Mouse (Mus musculus): Measurements from ENCODE around the gene Aff1. TPM values are rescaled to one million over a fixed set of nuclear protein-coding genes. Genes with fewer than 3 reads are reported as not detected.

Aff1 gene
- polyA plus RNA-seq, 1 experiment from 2014 or later: 7.6 TPM

DNA sequence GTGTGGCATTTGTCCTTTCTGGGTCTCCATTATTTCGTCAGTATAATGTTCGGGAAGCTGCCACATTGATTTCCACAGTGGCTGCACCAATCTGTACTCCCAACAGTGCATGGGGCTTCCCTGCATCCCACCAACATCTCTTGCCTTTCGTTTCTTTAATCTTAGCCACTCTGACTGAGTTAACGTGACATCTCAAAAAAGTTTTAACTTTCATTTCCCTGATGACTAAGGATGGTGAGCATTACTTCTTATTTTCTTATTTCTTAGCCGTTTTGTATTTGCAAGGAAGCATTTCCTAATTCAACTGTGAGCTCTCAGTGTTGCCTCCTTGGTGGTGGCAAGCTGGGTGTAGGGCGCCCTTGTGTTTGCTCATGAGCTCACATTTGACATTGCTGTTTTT lies 22.8 kb downstream of the Aff1 start:
- H3K4me1 ChIP-seq (replicated peaks): no peaks in the 10 kb centered on the region
- no peak for ATAC-seq (replicated peaks; ENCODE audit: insufficient number of reproducible peaks, insufficient read depth, low FRiP score, low read depth)
- no peaks in the 10 kb centered on the region for H3K9me3 ChIP-seq (replicated peaks)
- H3K27me3 ChIP-seq: no peaks in the 10 kb centered on the region
- H3K27ac ChIP-seq: no peak overlapping the region
- no peaks in the 10 kb centered on the region for H3K36me3 ChIP-seq
- WGBS: 82% methylated on average over 6 of the region's 6 CpGs
- H3K9ac ChIP-seq: no peak overlapping the region
- H3K4me2 ChIP-seq: no peak overlapping the region
- no peak overlapping the region for H3K4me3 ChIP-seq

DNA sequence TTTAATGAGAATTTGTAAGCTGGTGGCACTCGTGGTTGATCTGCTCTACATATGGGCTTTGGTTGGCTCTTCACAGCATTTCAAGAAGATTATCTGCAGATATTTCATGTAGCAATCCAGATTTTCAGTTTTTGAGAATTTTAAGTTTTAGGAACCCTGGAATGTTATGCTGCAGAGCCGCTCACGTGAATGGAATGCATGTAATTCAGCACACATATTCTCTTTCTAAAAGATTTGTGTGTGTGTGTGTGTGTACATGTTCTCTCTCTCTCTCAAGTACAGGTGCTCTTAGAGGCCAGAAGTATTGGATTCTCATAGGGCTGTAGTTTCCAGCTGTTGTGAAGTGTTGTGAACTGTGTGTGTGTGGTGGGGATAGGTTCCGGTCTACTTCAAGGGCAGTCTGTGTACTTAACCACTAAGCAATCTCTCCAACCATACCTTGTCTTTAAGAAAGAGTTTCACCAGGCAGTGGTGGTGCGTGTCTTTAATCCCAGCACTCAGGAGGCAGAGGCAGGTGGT lies 24.7 kb downstream of the Aff1 start:
- WGBS: 80% methylated on average over 5 of the region's 5 CpGs
- Histone ChIP-seq H3K4me1 (replicated peaks) (no peaks in the 10 kb centered on the region), H3K36me3 (no peaks in the 10 kb centered on the region), H3K27ac (no peak overlapping the region), H3K27me3 (no peaks in the 10 kb centered on the region), H3K4me2 (no peak overlapping the region), H3K9me3 (replicated peaks) (no peaks in the 10 kb centered on the region), H3K9ac (no peak overlapping the region), H3K4me3 (no peak overlapping the region)
- no peak for ATAC-seq (replicated peaks; ENCODE audit: insufficient number of reproducible peaks, insufficient read depth, low FRiP score, low read depth)

DNA sequence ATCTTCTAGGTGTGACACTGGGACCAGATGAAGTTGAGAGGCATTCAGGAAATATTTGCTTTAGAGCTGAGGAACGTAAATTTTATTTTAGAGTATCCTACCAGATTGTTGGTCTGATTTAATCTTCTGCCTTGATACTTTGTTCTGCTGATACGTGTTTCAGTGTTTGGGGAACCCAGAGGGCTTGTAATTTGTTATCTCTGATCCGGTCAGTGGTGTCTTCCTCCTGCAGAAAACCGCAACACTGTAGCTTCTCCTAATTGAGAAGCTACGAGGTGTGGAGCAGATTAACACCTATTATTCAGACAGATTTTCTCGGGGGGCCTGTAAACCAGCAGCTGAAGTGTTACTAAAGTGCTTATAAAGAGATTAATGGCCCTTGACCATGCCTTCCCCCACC lies 27.0 kb downstream of the Aff1 start:
- WGBS: 43% methylated on average over 6 of the region's 6 CpGs
- no peaks in the 10 kb centered on the region for H3K9me3 ChIP-seq (replicated peaks)
- no peaks in the 10 kb centered on the region for H3K4me1 ChIP-seq (replicated peaks)
- H3K4me2 ChIP-seq: no peak overlapping the region
- no peak overlapping the region for H3K27ac ChIP-seq
- no peak overlapping the region for H3K4me3 ChIP-seq
- H3K27me3 ChIP-seq: no peaks in the 10 kb centered on the region
- no peak overlapping the region for H3K9ac ChIP-seq
- no peaks in the 10 kb centered on the region for H3K36me3 ChIP-seq
- ATAC-seq (replicated peaks; ENCODE audit: insufficient number of reproducible peaks, insufficient read depth, low FRiP score, low read depth): no peak

DNA sequence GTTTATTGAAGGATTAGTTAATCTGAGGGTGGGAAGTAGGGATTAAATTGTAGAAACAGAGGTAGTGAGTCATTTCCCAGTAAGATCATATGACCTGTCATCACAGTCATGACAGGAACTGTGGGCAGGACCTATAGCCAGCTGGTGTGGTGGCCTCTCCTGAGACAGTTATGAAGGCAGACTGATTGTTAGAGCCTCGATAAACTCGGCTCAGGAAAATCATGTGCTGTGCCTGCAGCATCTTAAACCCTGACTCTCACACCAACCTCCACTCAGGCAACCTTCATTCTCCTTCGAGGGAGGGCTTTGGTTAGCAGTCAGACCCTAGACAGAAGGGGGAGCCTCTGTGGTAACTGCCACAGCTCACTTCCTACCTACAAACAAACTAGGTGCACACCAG lies 27.7 kb downstream of the Aff1 start:
- no peak overlapping the region for H3K9ac ChIP-seq
- no peak for ATAC-seq (replicated peaks; ENCODE audit: insufficient number of reproducible peaks, insufficient read depth, low FRiP score, low read depth)
- H3K27ac ChIP-seq: no peak overlapping the region
- no peaks in the 10 kb centered on the region for H3K36me3 ChIP-seq
- no peaks in the 10 kb centered on the region for H3K27me3 ChIP-seq
- WGBS: 32% methylated on average over 3 of the region's 3 CpGs
- no peak overlapping the region for H3K4me3 ChIP-seq
- H3K4me1 ChIP-seq (replicated peaks): no peaks in the 10 kb centered on the region
- no peaks in the 10 kb centered on the region for H3K9me3 ChIP-seq (replicated peaks)
- H3K4me2 ChIP-seq: no peak overlapping the region

DNA sequence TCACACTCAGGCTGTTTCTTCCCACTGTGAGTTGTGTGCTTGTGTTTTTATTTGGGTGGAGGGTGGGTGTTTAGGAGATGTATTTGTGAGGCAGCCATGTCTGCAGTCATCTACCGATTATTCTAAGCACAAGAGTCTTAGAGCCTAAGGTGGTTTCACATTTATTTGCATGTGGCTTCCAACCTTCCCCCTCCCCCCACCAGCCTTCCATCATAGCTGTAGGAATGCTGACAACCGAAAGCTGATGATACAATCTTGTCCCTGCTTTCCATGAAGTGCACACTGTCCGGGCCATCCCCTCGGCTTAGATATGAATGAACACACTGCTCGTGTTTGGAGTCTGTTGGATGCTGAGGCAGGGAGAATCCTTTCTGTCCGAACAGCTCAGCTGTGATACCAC lies 28.8 kb downstream of the Aff1 start:
- Histone ChIP-seq H3K27ac (no peak overlapping the region), H3K9me3 (replicated peaks) (no peaks in the 10 kb centered on the region), H3K4me1 (replicated peaks) (no peaks in the 10 kb centered on the region), H3K36me3 (no peaks in the 10 kb centered on the region), H3K9ac (no peak overlapping the region), H3K27me3 (no peaks in the 10 kb centered on the region), H3K4me3 (no peak overlapping the region), H3K4me2 (no peak overlapping the region)
- no peak for ATAC-seq (replicated peaks; ENCODE audit: insufficient number of reproducible peaks, insufficient read depth, low FRiP score, low read depth)
- 70% methylated on average over 6 of the region's 6 CpGs for WGBS

DNA sequence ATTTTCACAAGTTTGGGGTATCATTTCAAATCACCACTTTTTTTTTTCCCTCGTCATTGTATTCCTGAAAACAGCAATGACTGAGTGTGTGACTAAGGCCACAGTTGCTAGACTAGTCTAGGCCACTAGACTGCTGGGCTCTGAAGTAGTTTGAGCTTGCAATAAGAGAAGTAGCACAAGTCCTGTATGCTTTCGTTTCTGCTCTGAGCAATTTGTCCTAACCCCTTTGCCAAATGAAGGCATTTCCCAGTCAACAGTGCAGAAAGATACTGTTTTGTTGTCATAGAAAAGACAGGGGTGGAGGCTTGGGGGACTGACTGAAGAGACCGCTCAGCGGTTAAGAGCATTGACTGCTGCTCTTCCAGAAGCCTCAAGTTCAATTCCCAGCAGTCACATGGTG lies 29.3 kb downstream of the Aff1 start:
- 83% methylated on average over 4 of the region's 4 CpGs for WGBS
- no peak overlapping the region for H3K27ac ChIP-seq
- no peaks in the 10 kb centered on the region for H3K4me1 ChIP-seq (replicated peaks)
- no peak overlapping the region for H3K4me2 ChIP-seq
- no peaks in the 10 kb centered on the region for H3K9me3 ChIP-seq (replicated peaks)
- H3K9ac ChIP-seq: no peak overlapping the region
- no peak for ATAC-seq (replicated peaks; ENCODE audit: insufficient number of reproducible peaks, insufficient read depth, low FRiP score, low read depth)
- H3K36me3 ChIP-seq: no peaks in the 10 kb centered on the region
- no peaks in the 10 kb centered on the region for H3K27me3 ChIP-seq
- H3K4me3 ChIP-seq: no peak overlapping the region

DNA sequence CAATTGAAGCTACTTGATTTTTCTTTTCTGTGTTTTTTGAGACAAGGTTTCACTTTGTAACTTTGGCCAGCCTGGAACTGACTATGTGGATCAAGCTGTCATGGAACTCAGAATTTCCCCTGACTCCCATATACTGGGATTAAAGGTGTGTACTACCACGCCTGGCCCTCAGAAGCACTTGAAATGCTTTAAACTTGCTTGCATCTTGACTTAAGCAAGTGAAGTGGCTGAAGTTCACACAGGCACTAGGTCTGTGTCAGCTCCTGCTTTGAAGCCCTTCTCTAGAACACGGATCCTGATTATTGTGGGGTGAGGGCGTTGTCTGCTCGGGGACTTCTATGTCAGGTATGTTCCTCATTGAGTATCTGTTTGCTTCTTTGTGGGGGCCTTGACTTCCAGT lies 30.5 kb downstream of the Aff1 start:
- Histone ChIP-seq H3K4me1 (replicated peaks) (no peaks in the 10 kb centered on the region), H3K4me2 (no peak overlapping the region), H3K27me3 (no peaks in the 10 kb centered on the region), H3K27ac (no peak overlapping the region), H3K9me3 (replicated peaks) (no peaks in the 10 kb centered on the region), H3K4me3 (no peak overlapping the region), H3K9ac (no peak overlapping the region), H3K36me3 (no peaks in the 10 kb centered on the region)
- no peak for ATAC-seq (replicated peaks; ENCODE audit: insufficient number of reproducible peaks, insufficient read depth, low FRiP score, low read depth)
- 70% methylated on average over 4 of the region's 4 CpGs for WGBS

DNA sequence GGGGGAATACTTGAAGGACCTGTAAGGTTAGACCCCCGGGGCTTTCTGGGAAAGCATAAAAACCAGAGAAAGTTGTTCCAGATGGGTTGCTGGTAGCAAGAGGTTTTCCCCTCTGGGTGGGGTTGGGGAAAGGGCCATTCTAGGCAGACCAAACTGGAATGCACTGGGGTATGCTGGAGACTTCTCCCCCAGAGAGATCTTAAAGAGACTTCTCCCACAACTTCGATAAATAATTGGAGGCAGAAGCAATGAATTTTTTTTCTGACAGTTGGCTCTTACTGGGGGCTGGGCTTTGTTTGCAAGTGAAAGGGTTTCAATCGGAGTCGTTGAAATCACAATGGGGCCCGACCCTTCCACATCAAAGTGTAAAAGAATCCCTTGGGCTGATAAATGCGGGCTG lies 32.2 kb downstream of the Aff1 start:
- 25% methylated on average over 6 of the region's 6 CpGs for WGBS
- Histone ChIP-seq H3K9ac (no peak overlapping the region), H3K27ac (no peak overlapping the region), H3K9me3 (replicated peaks) (no peaks in the 10 kb centered on the region), H3K4me3 (no peak overlapping the region), H3K4me2 (no peak overlapping the region), H3K27me3 (no peaks in the 10 kb centered on the region), H3K36me3 (no peaks in the 10 kb centered on the region), H3K4me1 (replicated peaks) (no peaks in the 10 kb centered on the region)
- no peak for ATAC-seq (replicated peaks; ENCODE audit: insufficient number of reproducible peaks, insufficient read depth, low FRiP score, low read depth)

DNA sequence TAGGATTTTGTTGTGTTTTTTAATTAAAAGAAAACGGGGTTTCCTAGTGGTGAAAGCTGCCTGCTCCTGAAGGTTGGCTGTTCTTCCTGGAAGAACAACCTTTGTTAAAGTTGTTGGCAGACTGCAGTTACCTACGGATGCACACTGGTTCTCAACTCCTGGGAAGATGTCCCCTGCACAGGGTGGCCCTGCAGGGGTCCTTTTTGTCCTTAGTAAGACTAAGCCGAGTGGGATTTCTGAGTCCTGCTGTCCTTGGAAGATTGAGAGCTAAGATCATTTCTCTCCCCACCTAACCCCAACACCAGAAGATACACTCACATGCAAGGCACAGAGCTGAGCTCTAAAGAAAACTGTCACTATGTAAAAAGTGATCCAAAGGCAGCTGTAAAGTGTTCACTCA lies 32.6 kb downstream of the Aff1 start:
- Histone ChIP-seq H3K9me3 (replicated peaks) (no peaks in the 10 kb centered on the region), H3K4me1 (replicated peaks) (no peaks in the 10 kb centered on the region), H3K36me3 (no peaks in the 10 kb centered on the region), H3K9ac (no peak overlapping the region), H3K27ac (no peak overlapping the region), H3K27me3 (no peaks in the 10 kb centered on the region), H3K4me3 (no peak overlapping the region), H3K4me2 (no peak overlapping the region)
- ATAC-seq (replicated peaks; ENCODE audit: insufficient number of reproducible peaks, insufficient read depth, low FRiP score, low read depth): no peak
- WGBS: 44% methylated on average over 3 of the region's 3 CpGs

DNA sequence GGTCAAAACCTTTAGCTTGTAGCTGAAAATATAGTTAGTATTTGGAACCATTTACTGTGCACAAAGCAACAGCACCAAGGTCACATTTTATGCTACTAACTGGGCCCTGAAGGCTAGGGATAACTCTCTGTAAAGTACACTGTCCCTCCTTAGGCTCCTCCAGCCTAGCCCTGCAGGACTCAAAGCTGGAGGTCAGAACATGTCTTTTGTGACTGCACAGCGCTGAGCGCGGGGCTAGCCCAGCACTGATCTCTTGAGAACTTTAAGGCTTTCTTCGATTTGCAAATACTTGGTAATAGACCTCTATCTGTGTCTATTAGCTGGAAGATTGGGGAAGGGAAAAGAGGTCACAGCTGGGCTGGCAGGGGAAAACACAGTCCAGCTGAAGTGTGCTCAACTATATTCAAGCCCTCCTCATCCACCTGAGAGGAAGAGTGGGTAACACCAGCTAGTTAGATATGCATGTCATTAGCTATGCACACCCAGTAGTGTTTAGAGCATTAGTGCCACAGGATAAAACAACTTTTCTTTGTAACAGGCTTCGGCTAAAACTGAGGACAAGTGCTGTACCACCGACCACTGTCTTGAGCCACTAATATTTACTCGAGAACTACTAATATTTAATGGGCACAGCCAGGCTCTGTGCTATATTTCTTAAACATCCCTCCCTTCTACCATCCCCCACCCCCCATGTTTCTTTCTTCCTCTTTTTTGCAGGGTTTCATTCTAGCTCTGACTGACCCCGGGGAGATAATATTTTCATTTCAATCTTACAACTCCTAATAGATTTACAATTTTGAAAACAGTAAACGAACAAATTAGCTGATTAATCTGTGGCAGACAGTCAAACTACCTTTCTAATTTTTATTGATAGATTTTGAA lies 33.3 kb downstream of the Aff1 start:
- no peak for ATAC-seq (replicated peaks; ENCODE audit: insufficient number of reproducible peaks, insufficient read depth, low FRiP score, low read depth)
- Histone ChIP-seq H3K4me3 (no peak overlapping the region), H3K27ac (no peak overlapping the region), H3K4me1 (replicated peaks) (no peaks in the 10 kb centered on the region), H3K9me3 (replicated peaks) (no peaks in the 10 kb centered on the region), H3K9ac (no peak overlapping the region), H3K36me3 (no peaks in the 10 kb centered on the region), H3K4me2 (no peak overlapping the region), H3K27me3 (no peaks in the 10 kb centered on the region)
- WGBS: 70% methylated on average over 9 of the region's 9 CpGs

DNA sequence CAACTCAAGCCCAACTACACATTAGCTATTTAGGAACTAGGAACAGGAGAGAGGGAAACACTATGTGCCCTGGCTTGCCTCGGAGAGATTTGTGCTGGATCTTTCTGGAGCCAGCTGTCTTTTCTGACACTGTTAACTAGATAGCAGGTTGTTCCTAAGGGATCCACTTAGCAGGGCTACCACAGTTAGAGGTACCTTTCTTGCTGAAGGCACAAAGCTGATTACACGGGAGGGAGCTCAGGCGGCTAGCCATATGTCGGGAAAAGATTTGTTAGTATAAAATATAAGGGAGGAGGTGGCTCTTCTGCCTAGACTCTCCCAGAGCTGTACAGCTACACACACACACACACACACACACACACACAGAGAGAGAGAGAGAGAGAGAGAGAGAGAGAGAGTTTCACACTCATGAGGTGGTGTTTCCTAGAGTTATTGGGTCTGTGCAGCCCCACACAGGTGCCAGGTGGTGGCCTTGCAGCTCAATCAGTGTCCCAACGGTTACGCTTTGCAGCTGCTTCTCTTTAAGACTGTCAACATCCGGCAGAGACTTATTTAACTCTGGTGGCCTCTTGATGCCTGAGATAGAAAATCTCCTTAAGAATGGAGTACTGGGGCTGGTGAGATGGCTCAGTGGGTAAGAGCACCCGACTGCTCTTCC lies 34.2 kb downstream of the Aff1 start:
- ATAC-seq (replicated peaks; ENCODE audit: insufficient number of reproducible peaks, insufficient read depth, low FRiP score, low read depth): peak; percentile 47; the same call in 1 of the 2 replicates

More for the DNA sequence above, 34.2 kb downstream of the Aff1 start:
- H3K27ac ChIP-seq: no peak overlapping the region
- no peak overlapping the region for H3K9ac ChIP-seq
- no peak overlapping the region for H3K4me2 ChIP-seq
- no peaks in the 10 kb centered on the region for H3K36me3 ChIP-seq
- no peaks in the 10 kb centered on the region for H3K4me1 ChIP-seq (replicated peaks)
- no peak overlapping the region for H3K4me3 ChIP-seq
- H3K9me3 ChIP-seq (replicated peaks): no peaks in the 10 kb centered on the region
- 38% methylated on average over 8 of the region's 8 CpGs for WGBS
- H3K27me3 ChIP-seq: no peaks in the 10 kb centered on the region
